Mouse (Mus musculus) testis, adult 2 months (tissue): ENCODE results near the gene Fam129a. TPM values are rescaled to one million over a fixed set of nuclear protein-coding genes. Genes with fewer than 3 reads are reported as not detected.
A peak's percentile ranks its signal among the peaks of the same experiment; 100 is the strongest.

Source experiments
- H3K27ac ChIP-seq: fragments of 200-500 bp; 2 replicates; pipeline ENCODE4 v1.5.1; 2012; ENCODE audit warnings: low read depth, low read length; ENCODE audit not compliant: control insufficient read depth, insufficient read depth
- H3K27me3 ChIP-seq: fragments of 200-500 bp; 2 replicates; pipeline ENCODE4 v1.6.1; 2012; ENCODE audit warnings: mild to moderate bottlenecking, low read length, moderate library complexity; ENCODE audit not compliant: control insufficient read depth, insufficient read depth
- H3K36me3 ChIP-seq: fragments of 200-500 bp; 2 replicates; pipeline ENCODE4 v1.6.1; 2012; ENCODE audit warnings: mild to moderate bottlenecking, low read length; ENCODE audit not compliant: control insufficient read depth, insufficient read depth
- H3K4me1 ChIP-seq: fragments of 200-500 bp; 2 replicates; pipeline ENCODE4 v1.6.1; 2012; ENCODE audit warnings: low read length; ENCODE audit not compliant: control insufficient read depth, insufficient read depth
- H3K4me3 ChIP-seq: fragments of 200-500 bp; 2 replicates; pipeline ENCODE4 v1.5.1; 2012; ENCODE audit warnings: low read depth, mild to moderate bottlenecking, low read length, moderate library complexity, mixed read lengths; ENCODE audit not compliant: control insufficient read depth
- CTCF ChIP-seq: fragments of 200-500 bp; IDR thresholded peaks from 2 replicates; pipeline ENCODE4 v1.5.1; 2012; ENCODE audit warnings: low read depth, mild to moderate bottlenecking, inconsistent platforms, low read length, moderate library complexity; ENCODE audit not compliant: control insufficient read depth, insufficient read depth, insufficient replicate concordance
- POLR2A ChIP-seq: fragments of 200-500 bp; IDR thresholded peaks from 2 replicates; pipeline ENCODE4 v1.6.1; 2012; ENCODE audit warnings: low read depth, mild to moderate bottlenecking, inconsistent platforms, low read length, moderate library complexity; ENCODE audit not compliant: control insufficient read depth
- polyA plus RNA-seq: library from polyadenylated mRNA; depleted of rRNA; stranded (reverse); fragments of >200 nt; gene quantifications from 2 replicates; pipeline ENCODE4 v1.2.3, GENCODE M21; 2012

Fam129a gene
- polyA plus RNA-seq, 1 experiment: 8.8 TPM

- no peak overlapping the region for H3K4me3 ChIP-seq
- no peaks in the 10 kb centered on the region for H3K27me3 ChIP-seq
- no peak overlapping the region for H3K27ac ChIP-seq
- no peak for TF ChIP-seq CTCF
- no peak for TF ChIP-seq POLR2A
- H3K36me3 ChIP-seq: no peaks in the 10 kb centered on the region
- peaks cover 2% of the 10 kb centered on the region; the same call in 1 of the 2 replicates for H3K4me1 ChIP-seq
Measured at GRCm38 (mm10) chr1:151682896-151683295, 111.9 kb downstream of the Fam129a start.

DNA sequence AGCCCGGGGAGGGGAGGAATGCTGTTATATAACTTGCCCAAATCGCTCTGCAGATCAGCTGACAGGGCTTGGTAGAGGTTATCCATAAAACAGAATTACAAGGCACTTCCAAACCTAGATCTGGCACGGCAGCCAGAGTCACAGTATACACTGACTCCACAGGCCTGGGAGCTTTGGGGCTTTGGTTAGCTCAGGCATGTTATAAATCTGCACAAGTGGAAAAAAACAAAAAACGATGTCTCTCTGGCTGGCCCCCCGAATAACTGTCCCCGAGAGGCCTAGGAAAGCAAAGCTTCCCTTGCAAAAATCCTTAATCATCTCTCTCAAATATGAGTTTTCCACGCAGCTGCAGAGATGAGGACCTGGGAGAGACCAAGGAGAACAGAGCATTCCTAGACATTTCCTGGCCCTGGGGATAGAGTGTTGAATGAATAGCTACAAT, 113.5 kb downstream of the Fam129a start:
- TF ChIP-seq POLR2A: no peak
- TF ChIP-seq CTCF: no peak
- peak overlapping the region; percentile 81 for H3K27ac ChIP-seq
- H3K4me3 ChIP-seq: no peak overlapping the region
- no peaks in the 10 kb centered on the region for H3K36me3 ChIP-seq
- H3K27me3 ChIP-seq: no peaks in the 10 kb centered on the region
- H3K4me1 ChIP-seq: peaks cover 2% of the 10 kb centered on the region; the same call in 1 of the 2 replicates

GRCm38 (mm10) chr1:151684978-151685377, 114.0 kb downstream of the Fam129a start:
- Histone ChIP-seq H3K27ac (peak overlapping the region; percentile 65), H3K36me3 (no peaks in the 10 kb centered on the region), H3K4me1 (peaks cover 2% of the 10 kb centered on the region; the same call in 1 of the 2 replicates), H3K4me3 (no peak overlapping the region), H3K27me3 (no peaks in the 10 kb centered on the region)
- TF ChIP-seq POLR2A (no peak), CTCF (no peak)

- Histone ChIP-seq H3K4me3 (no peak overlapping the region), H3K4me1 (peaks cover 2% of the 10 kb centered on the region; the same call in 1 of the 2 replicates), H3K27me3 (no peaks in the 10 kb centered on the region), H3K36me3 (no peaks in the 10 kb centered on the region), H3K27ac (peak overlapping the region; percentile 58)
- TF ChIP-seq CTCF (no peak), POLR2A (no peak)
Measured at GRCm38 (mm10) chr1:151685666-151686309, 114.8 kb downstream of the Fam129a start.

- Histone ChIP-seq H3K4me3 (no peak overlapping the region), H3K36me3 (no peaks in the 10 kb centered on the region), H3K27ac (peak overlapping the region; percentile 78), H3K27me3 (no peaks in the 10 kb centered on the region), H3K4me1 (peaks cover 2% of the 10 kb centered on the region; the same call in 1 of the 2 replicates)
- TF ChIP-seq POLR2A (no peak), CTCF (no peak)
Measured at GRCm38 (mm10) chr1:151686696-151687095, 115.7 kb downstream of the Fam129a start.

- Histone ChIP-seq H3K27me3 (no peaks in the 10 kb centered on the region), H3K27ac (no peak overlapping the region), H3K4me1 (peaks cover 2% of the 10 kb centered on the region; the same call in 1 of the 2 replicates)
Measured at GRCm38 (mm10) chr1:151689032-151689431, 118.0 kb downstream of the Fam129a start.

GRCm38 (mm10) chr1:151689561-151689960, 118.6 kb downstream of the Fam129a start:
- H3K36me3 ChIP-seq: no peaks in the 10 kb centered on the region
- no peaks in the 10 kb centered on the region for H3K4me1 ChIP-seq
- no peak overlapping the region for H3K4me3 ChIP-seq
- H3K27ac ChIP-seq: no peak overlapping the region
- TF ChIP-seq POLR2A: no peak
- TF ChIP-seq CTCF: no peak
- H3K27me3 ChIP-seq: no peaks in the 10 kb centered on the region

More at GRCm38 (mm10) chr1:151689032-151689431, 118.0 kb downstream of the Fam129a start:
- Histone ChIP-seq H3K36me3 (no peaks in the 10 kb centered on the region), H3K4me3 (no peak overlapping the region)
- TF ChIP-seq CTCF (no peak), POLR2A (no peak)
